Mouse (Mus musculus) Patski (cell line): Measurements from ENCODE around the gene Tgfb3. TPM values are rescaled to one million over a fixed set of nuclear protein-coding genes. Genes with fewer than 3 reads are reported as not detected.

ENCODE experiments used
- ATAC-seq: fragments of 100-300 bp; one replicate; pipeline ENCODE4 v1.8.0; 2021
- CTCF ChIA-PET: fragments of 350-600 bp; sonication (Branson Sonifier 250); formaldehyde crosslinking; loops from one replicate; lab custom pipeline; 2022; ENCODE audit warnings: inconsistent platforms; lab: Charles Lee
- POLR2A ChIA-PET: fragments of 350-600 bp; sonication (Branson Sonifier 250); formaldehyde crosslinking; loops from one replicate; lab custom pipeline; 2022; ENCODE audit warnings: antibody characterized with exemption, inconsistent platforms; lab: Charles Lee
- DNase-seq: peaks from one replicate; pipeline ENCODE4 v3.0.0-alpha.2; 2011; ENCODE audit warnings: low read depth, low spot score
- H3K27me3 ChIP-seq: fragments of 371-371 bp; one replicate; pipeline ENCODE4 v1.5.1; 2021
- CTCF ChIP-seq: fragments of 100-300 bp; IDR thresholded peaks from one replicate; pipeline ENCODE4 v1.5.1; 2021
- in situ Hi-C: fragments of 300-500 bp; cut with MboI; formaldehyde crosslinking; loops from 3 replicates; pipeline ENCODE4 v1.11.1; 2018; ENCODE audit warnings: low pct_unique_long_range_greater_than_20kb, mixed read lengths
- polyA plus RNA-seq: library from polyadenylated mRNA; unstranded; gene quantifications from one replicate; pipeline ENCODE4 v1.2.3, GENCODE M21; 2021

The Tgfb3 gene
- polyA plus RNA-seq, 1 experiment from 2014 or later, result 25.6 TPM

DNA sequence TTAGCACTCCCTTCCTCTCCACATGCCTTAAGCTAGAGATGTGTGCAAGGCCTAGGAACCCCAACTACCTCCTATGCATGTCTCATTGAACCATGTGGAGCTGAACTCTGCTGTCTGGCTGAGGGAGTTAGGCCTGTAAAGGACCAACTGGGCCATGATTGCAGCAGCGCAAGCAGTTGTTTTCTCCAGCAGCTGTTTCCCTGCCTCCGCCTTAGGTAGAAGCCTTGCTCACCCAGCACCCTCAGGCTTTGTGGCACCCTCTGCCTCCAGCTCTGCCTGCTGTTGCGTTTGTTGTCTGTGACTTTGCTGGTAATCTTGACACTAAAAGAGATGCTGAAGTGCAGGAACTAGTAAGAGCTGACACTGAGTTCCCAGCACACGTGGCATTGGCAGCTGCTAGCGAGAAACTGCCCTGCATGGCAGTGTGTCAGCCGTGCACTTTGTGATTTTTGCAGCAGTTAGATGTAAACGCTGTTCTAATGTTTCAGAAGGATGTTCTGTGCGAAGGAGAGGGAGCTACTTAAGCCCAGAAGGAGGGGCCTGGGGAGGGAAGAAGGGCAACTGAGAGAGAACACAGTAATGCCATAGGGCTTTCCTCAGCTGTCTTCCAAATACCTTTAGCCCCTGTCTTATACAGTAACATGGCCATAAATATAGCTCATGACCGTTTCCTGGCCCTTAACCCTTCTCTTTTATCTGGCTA is 56.4 kb downstream of the Tgfb3 start:
- TF ChIP-seq CTCF, result no peak
- ChIA-PET CTCF (interaction anchor here (0.8 to 1.5 kb wide), 5 partner anchors 12 to 69 kb away, joined by 3 read pairs; no protein-coding TSS in a partner anchor), POLR2A (no interaction called here)
- H3K27me3 ChIP-seq, result no peaks in the 10 kb centered on the region
- DNase-seq (no peak), ATAC-seq (no peak)
- in situ Hi-C loops, result no loop called here

DNA sequence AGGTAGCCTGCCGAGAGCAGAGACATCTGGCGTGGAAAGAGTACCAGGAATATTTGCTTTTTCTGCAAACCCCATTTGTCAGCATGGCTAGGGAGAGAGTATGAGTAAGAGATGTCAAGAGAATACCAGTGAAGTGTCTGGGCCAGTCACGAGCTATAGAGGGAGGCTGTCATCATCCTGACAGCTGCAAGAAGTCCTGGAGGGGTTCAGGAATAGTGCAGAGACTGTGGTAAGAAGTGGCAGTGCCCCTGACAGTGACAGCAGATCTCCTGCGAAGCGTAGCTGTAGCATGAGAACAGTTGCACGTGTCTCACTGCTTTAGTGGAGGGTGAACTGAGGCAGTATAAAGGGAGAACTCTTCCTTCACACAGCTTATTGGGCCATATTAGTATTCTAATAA is 57.3 kb downstream of the Tgfb3 start:
- POLR2A ChIA-PET, result no interaction called here
- DNase-seq (no peak), ATAC-seq (no peak)
- CTCF ChIA-PET, result interaction anchor here (1.5 kb wide), 1 partner anchor 26 kb away, joined by 3 read pairs; no protein-coding TSS in a partner anchor
- TF ChIP-seq CTCF, result no peak
- in situ Hi-C loops, result no loop called here
- no peaks in the 10 kb centered on the region for H3K27me3 ChIP-seq

DNA sequence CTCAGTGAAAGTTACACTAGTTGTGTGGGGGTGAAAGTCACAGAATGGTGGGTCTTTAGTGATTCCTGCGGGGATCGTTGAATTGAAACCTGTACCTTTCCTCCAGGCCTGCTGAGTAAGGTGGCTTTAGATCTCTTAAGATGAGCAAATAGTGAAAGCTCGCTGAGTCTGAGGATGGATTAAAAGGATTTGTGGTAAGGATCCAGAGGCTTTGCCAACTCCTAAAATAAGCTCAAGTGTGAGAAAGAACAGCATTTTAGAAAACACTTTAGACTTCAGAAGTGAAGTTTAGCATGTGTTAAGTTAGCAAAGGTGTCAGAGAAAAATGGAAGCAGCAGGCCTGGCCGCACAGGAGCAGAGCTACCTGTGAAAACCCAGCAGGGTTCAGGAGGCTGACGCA is 61.5 kb downstream of the Tgfb3 start:
- ChIA-PET CTCF (no interaction called here), POLR2A (no interaction called here)
- DNase-seq (no peak), ATAC-seq (no peak)
- in situ Hi-C loops, result no loop called here
- H3K27me3 ChIP-seq, result no peaks in the 10 kb centered on the region
- no peak for TF ChIP-seq CTCF

DNA sequence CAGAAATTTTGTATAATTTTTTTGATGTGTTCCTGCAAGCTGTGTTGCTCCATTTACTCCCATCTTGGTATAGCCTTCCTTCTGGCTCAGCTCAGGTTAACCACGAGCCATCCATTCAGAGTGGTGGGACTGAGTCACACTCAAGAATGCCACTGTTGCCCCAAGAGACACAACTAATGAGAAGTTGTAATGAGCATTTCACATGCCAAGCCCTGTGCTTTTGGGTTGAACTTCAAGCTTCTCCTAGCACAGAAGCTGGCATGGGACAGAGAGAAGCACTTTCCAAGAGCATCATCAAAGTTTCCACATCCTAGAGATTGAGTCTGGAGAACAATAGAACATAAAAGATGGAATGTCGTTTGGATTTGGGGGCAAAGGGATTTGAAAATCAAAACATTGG is 63.7 kb downstream of the Tgfb3 start:
- ChIA-PET POLR2A (no interaction called here), CTCF (interaction anchor here (0.8 to 2.3 kb wide), 4 partner anchors 8 to 65 kb away, joined by 3 to 6 read pairs (median 4); no protein-coding TSS in a partner anchor)
- H3K27me3 ChIP-seq, result no peaks in the 10 kb centered on the region
- TF ChIP-seq CTCF, result no peak
- no peak for DNase-seq
- ATAC-seq, result peak; percentile 39
- in situ Hi-C loops, result no loop called here

DNA sequence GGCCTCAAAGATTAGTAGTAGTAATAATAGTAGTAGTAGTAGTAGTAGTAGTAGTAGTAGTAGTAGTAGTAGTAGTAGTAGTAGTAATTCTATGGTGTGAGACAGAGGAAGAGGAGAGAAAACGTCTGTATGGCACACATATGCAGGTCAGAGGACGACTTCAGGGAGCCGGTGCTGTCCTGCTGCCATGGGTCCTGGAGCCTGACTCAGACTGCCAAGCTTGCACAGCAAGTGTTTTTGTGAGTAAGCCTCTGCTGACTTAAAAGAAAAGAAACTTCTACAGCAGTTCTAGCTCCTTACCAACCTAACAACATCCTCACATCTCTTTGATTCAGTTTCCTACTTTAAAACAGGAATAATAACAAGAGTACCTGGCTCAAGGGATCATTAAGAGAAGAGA is 64.2 kb downstream of the Tgfb3 start:
- in situ Hi-C loops, result no loop called here
- no peak for TF ChIP-seq CTCF
- ChIA-PET CTCF (interaction anchor here (0.7 to 2.3 kb wide), 5 partner anchors 9 to 65 kb away, joined by 3 to 6 read pairs (median 3); no protein-coding TSS in a partner anchor), POLR2A (interaction anchor here (0.5 kb wide), 1 partner anchor 843 kb away, joined by 7 read pairs; no protein-coding TSS in a partner anchor)
- ATAC-seq (no peak), DNase-seq (no peak)
- no peaks in the 10 kb centered on the region for H3K27me3 ChIP-seq

DNA sequence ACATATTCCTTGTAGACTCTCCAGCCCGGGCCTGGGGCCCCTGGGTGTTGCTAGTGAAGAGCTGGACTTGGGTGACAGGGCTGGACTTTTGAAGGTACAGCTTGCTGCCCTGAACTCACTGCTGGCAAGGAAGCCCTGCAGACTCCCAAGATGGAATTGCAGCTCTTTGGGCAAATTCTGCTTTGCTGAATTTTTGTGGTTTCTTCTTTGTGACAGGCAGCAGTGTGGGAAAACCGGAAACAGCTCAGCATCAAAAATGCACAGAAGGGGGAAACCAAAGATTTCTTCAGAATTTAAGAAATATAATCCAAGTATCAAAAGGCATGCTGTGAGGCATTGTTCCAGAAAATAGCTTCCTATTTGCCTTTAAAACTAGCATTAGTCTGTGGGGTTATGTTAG is 64.7 kb downstream of the Tgfb3 start:
- ATAC-seq (no peak), DNase-seq (no peak)
- ChIA-PET CTCF (interaction anchor here (0.7 to 2.3 kb wide), 3 partner anchors 18 to 66 kb away, joined by 3 to 6 read pairs (median 3); no protein-coding TSS in a partner anchor), POLR2A (interaction anchor here (0.5 kb wide), 1 partner anchor 844 kb away, joined by 7 read pairs; no protein-coding TSS in a partner anchor)
- in situ Hi-C loops, result no loop called here
- no peak for TF ChIP-seq CTCF
- H3K27me3 ChIP-seq, result no peaks in the 10 kb centered on the region

DNA sequence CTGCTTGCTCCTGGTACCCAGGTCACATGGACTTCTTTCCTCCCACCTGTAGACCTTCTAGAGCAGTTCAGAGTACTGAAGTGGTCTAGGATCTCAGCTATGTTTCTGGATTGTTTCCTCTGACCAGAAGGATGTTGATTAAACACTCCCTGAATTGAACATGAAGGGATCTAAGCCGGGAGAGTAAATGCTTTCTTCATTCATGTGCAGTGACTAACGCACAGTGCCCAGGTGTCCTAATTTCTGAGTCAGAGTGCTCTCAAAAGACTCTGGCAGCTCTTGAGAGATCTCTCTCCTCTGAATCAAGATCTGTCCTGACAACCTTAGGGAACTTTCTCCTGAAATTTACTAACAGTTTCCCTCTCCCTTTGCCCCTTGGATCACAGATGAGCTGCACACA is 66.6 kb downstream of the Tgfb3 start:
- DNase-seq (no peak), ATAC-seq (no peak)
- H3K27me3 ChIP-seq, result no peaks in the 10 kb centered on the region
- ChIA-PET CTCF (interaction anchor here (0.6 kb wide), 1 partner anchor 241 kb away, joined by 3 read pairs; no protein-coding TSS in a partner anchor), POLR2A (no interaction called here)
- TF ChIP-seq CTCF, result no peak
- in situ Hi-C loops, result no loop called here

DNA sequence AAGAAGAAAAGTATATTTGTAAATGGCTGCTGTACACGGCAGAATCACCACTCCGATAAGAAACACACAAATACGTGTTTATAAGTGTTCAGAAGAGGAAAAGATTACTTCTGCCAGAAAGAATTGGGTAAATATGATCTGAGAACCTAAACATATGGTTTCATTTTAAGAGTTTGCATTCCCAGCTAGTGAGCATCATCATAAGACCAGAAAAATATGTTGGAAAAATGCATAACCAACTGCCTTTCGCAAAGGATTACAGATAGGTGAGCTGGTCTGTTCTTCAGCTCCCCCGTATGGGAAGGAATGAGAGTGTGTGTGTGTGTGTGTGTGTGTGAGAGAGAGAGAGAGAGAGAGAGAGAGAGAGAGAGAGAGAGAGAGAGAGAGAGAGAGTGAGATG is 68.2 kb downstream of the Tgfb3 start:
- no peaks in the 10 kb centered on the region for H3K27me3 ChIP-seq
- no peak for DNase-seq
- TF ChIP-seq CTCF, result no peak
- ChIA-PET POLR2A (interaction anchor here (0.6 kb wide), 2 partner anchors 48 to 160 kb away, joined by 4 to 5 read pairs; no protein-coding TSS in a partner anchor), CTCF (no interaction called here)
- ATAC-seq, result no peak
- in situ Hi-C loops, result no loop called here

DNA sequence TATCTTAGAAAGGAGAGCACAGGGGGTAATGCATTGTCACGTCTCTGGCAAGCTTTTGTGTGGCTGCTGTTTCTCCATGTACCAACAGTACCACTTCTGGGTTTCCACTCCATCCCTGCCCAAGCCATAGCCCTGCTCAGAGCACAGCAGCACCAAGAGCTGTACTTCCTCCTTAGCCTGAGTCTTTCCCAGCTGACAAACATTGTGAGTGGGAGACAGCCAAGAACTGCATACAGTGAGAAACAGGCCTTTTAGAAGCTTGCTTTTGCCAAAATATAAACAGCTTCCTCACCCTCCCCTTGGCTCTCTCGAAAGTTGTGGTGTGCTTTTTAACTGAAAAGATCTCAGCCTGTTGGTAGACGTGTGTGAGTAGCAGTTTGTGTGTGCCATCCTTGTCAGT is 71.5 kb downstream of the Tgfb3 start:
- no peak for TF ChIP-seq CTCF
- no peaks in the 10 kb centered on the region for H3K27me3 ChIP-seq
- ATAC-seq (no peak), DNase-seq (no peak)
- in situ Hi-C loops, result no loop called here
- ChIA-PET CTCF (interaction anchor here (1.2 kb wide), 1 partner anchor 33 kb away, joined by 5 read pairs; no protein-coding TSS in a partner anchor), POLR2A (no interaction called here)

Other genes with a start within 250 kb of the Tgfb3 start
- 108 TPM for gene Ift43, start 3.5 kb upstream of the Tgfb3 start, polyA plus RNA-seq
- 15.6 TPM for gene Gpatch2l, start 162.8 kb upstream of the Tgfb3 start, polyA plus RNA-seq